Mouse (Mus musculus): ENCODE measurements at regions not wholly inside any gene's neighbourhood (a gene's known extent, or its start where the extent isn't known, plus 50 kb on each side); places are given as distances from the start of the nearest gene placed in this dataset.

- no peak for ATAC-seq (ENCODE audit: insufficient read depth, low read depth)
- WGBS: 75% methylated on average over 9 of the region's 9 CpGs
Measured at GRCm38 (mm10) chr17:79199814-79200491, 148.2 kb downstream of the Qpct start.

GRCm38 (mm10) chr17:79191871-79192373 is 140.2 kb downstream of the Qpct start:
- Histone ChIP-seq H3K9ac (replicated peaks; ENCODE audit: low read depth, low read length) (no peak overlapping the region), H3K36me3 (replicated peaks; ENCODE audit: control insufficient read depth, insufficient read depth, low read length) (no peaks in the 10 kb centered on the region), H3K4me1 (ENCODE audit: control insufficient read depth, insufficient read depth) (no peaks in the 10 kb centered on the region), H3K4me2 (ENCODE audit: low read depth, low read length) (no peak overlapping the region), H3K27me3 (ENCODE audit: control insufficient read depth, insufficient read depth, low read length) (no peaks in the 10 kb centered on the region), H3K27ac (ENCODE audit: low read depth) (no peak overlapping the region), H3K4me3 (ENCODE audit: low read depth, low read length) (no peak overlapping the region), H3K9me3 (replicated peaks; ENCODE audit: control insufficient read depth, low read length) (0 out of 2 replicates have a peak, but pooled peaks cover 4% of the 10 kb centered on the region)
- TF ChIP-seq EP300 (IDR thresholded peaks at IDR 0.05; ENCODE audit: low read depth) (no peak), CTCF (IDR thresholded peaks at IDR 0.05; ENCODE audit: low read depth) (no peak)
- 41% methylated on average over 5 of the region's 5 CpGs for WGBS
- DNase-seq (ENCODE audit: low spot score): no peak
- no peak for ATAC-seq (ENCODE audit: insufficient read depth, low read depth)

More at GRCm38 (mm10) chr17:79199814-79200491, 148.2 kb downstream of the Qpct start:
- DNase-seq (ENCODE audit: low spot score): no peak
- Histone ChIP-seq H3K4me1 (ENCODE audit: control insufficient read depth, insufficient read depth) (no peaks in the 10 kb centered on the region), H3K9ac (replicated peaks; ENCODE audit: low read depth, low read length) (no peak overlapping the region), H3K36me3 (replicated peaks; ENCODE audit: control insufficient read depth, insufficient read depth, low read length) (no peaks in the 10 kb centered on the region), H3K4me3 (ENCODE audit: low read depth, low read length) (no peak overlapping the region), H3K9me3 (replicated peaks; ENCODE audit: control insufficient read depth, low read length) (peaks cover 8% of the 10 kb centered on the region; the same call in 1 of the 2 replicates), H3K27me3 (ENCODE audit: control insufficient read depth, insufficient read depth, low read length) (no peaks in the 10 kb centered on the region), H3K4me2 (ENCODE audit: low read depth, low read length) (no peak overlapping the region), H3K27ac (ENCODE audit: low read depth) (no peak overlapping the region)
- TF ChIP-seq EP300 (IDR thresholded peaks at IDR 0.05; ENCODE audit: low read depth) (no peak), CTCF (IDR thresholded peaks at IDR 0.05; ENCODE audit: low read depth) (no peak)

- no peak for DNase-seq (ENCODE audit: low spot score)
- no peaks in the 10 kb centered on the region for H3K36me3 ChIP-seq (replicated peaks; ENCODE audit: control insufficient read depth, insufficient read depth, low read length)
- H3K4me1 ChIP-seq (ENCODE audit: control insufficient read depth, insufficient read depth): no peaks in the 10 kb centered on the region
- H3K27ac ChIP-seq (ENCODE audit: low read depth): no peak overlapping the region
- TF ChIP-seq CTCF (IDR thresholded peaks at IDR 0.05; ENCODE audit: low read depth) (no peak), EP300 (IDR thresholded peaks at IDR 0.05; ENCODE audit: low read depth) (no peak)
- no peak for ATAC-seq (ENCODE audit: insufficient read depth, low read depth)
- no peak overlapping the region for H3K4me2 ChIP-seq (ENCODE audit: low read depth, low read length)
- H3K9me3 ChIP-seq (replicated peaks; ENCODE audit: control insufficient read depth, low read length): no peaks in the 10 kb centered on the region
- no peak overlapping the region for H3K4me3 ChIP-seq (ENCODE audit: low read depth, low read length)
- no peaks in the 10 kb centered on the region for H3K27me3 ChIP-seq (ENCODE audit: control insufficient read depth, insufficient read depth, low read length)
- no peak overlapping the region for H3K9ac ChIP-seq (replicated peaks; ENCODE audit: low read depth, low read length)
- 70% methylated on average over 7 of the region's 7 CpGs for WGBS
Measured at GRCm38 (mm10) chr17:79188282-79188681, 136.6 kb downstream of the Qpct start.

GRCm38 (mm10) chr17:79180277-79181130 is 128.8 kb downstream of the Qpct start:
- H3K4me2 ChIP-seq (ENCODE audit: low read depth, low read length): no peak overlapping the region
- DNase-seq (ENCODE audit: low spot score): no peak
- WGBS: 67% methylated on average over 3 of the region's 3 CpGs
- TF ChIP-seq EP300 (IDR thresholded peaks at IDR 0.05; ENCODE audit: low read depth): no peak
- no peak overlapping the region for H3K4me3 ChIP-seq (ENCODE audit: low read depth, low read length)
- ATAC-seq (ENCODE audit: insufficient read depth, low read depth): no peak
- no peaks in the 10 kb centered on the region for H3K9me3 ChIP-seq (replicated peaks; ENCODE audit: control insufficient read depth, low read length)
- no peaks in the 10 kb centered on the region for H3K4me1 ChIP-seq (ENCODE audit: control insufficient read depth, insufficient read depth)
- no peak overlapping the region for H3K27ac ChIP-seq (ENCODE audit: low read depth)
- no peaks in the 10 kb centered on the region for H3K36me3 ChIP-seq (replicated peaks; ENCODE audit: control insufficient read depth, insufficient read depth, low read length)
- H3K27me3 ChIP-seq (ENCODE audit: control insufficient read depth, insufficient read depth, low read length): no peaks in the 10 kb centered on the region
- no peak overlapping the region for H3K9ac ChIP-seq (replicated peaks; ENCODE audit: low read depth, low read length)

GRCm38 (mm10) chr17:79177259-79177658 is 125.6 kb downstream of the Qpct start:
- H3K9ac ChIP-seq (replicated peaks; ENCODE audit: low read depth, low read length): no peak overlapping the region

More at GRCm38 (mm10) chr17:79177259-79177658, 125.6 kb downstream of the Qpct start:
- H3K4me1 ChIP-seq (ENCODE audit: control insufficient read depth, insufficient read depth): no peaks in the 10 kb centered on the region
- H3K27me3 ChIP-seq (ENCODE audit: control insufficient read depth, insufficient read depth, low read length): no peaks in the 10 kb centered on the region
- no peaks in the 10 kb centered on the region for H3K9me3 ChIP-seq (replicated peaks; ENCODE audit: control insufficient read depth, low read length)
- no peak overlapping the region for H3K4me3 ChIP-seq (ENCODE audit: low read depth, low read length)
- DNase-seq (ENCODE audit: low spot score) (no peak), ATAC-seq (ENCODE audit: insufficient read depth, low read depth) (no peak)
- H3K27ac ChIP-seq (ENCODE audit: low read depth): no peak overlapping the region
- H3K4me2 ChIP-seq (ENCODE audit: low read depth, low read length): no peak overlapping the region
- 70% methylated on average over 3 of the region's 3 CpGs for WGBS
- H3K36me3 ChIP-seq (replicated peaks; ENCODE audit: control insufficient read depth, insufficient read depth, low read length): no peaks in the 10 kb centered on the region
- TF ChIP-seq CTCF (IDR thresholded peaks at IDR 0.05; ENCODE audit: low read depth) (no peak), EP300 (IDR thresholded peaks at IDR 0.05; ENCODE audit: low read depth) (no peak)

All from heart, postnatal 0 days (tissue).